Mouse (Mus musculus): ENCODE measurements at regions not wholly inside any gene's neighbourhood (a gene's known extent, or its start where the extent isn't known, plus 50 kb on each side); places are given as distances from the start of the nearest gene placed in this dataset.

GRCm38 (mm10) chr7:68482553-68482952 is 208.9 kb downstream of the Fam169b start:
- no peak for TF ChIP-seq CTCF (conservative IDR thresholded peaks at IDR 0.05; ENCODE audit: insufficient read depth, insufficient read length, low read depth, low read length)
- TF ChIP-seq POLR2A (IDR thresholded peaks at IDR 0.05; ENCODE audit: low read depth, low read length), result no peak
